Mouse (Mus musculus) induced T-regulatory cell, adult 2 months (primary cell): ENCODE data around the gene Ttll12.

Experiments used
- DNase-seq: peaks from one replicate; pipeline ENCODE4 v3.0.0-alpha.2; 2012; ENCODE audit warnings: low read depth

Gene Ttll12

DNA sequence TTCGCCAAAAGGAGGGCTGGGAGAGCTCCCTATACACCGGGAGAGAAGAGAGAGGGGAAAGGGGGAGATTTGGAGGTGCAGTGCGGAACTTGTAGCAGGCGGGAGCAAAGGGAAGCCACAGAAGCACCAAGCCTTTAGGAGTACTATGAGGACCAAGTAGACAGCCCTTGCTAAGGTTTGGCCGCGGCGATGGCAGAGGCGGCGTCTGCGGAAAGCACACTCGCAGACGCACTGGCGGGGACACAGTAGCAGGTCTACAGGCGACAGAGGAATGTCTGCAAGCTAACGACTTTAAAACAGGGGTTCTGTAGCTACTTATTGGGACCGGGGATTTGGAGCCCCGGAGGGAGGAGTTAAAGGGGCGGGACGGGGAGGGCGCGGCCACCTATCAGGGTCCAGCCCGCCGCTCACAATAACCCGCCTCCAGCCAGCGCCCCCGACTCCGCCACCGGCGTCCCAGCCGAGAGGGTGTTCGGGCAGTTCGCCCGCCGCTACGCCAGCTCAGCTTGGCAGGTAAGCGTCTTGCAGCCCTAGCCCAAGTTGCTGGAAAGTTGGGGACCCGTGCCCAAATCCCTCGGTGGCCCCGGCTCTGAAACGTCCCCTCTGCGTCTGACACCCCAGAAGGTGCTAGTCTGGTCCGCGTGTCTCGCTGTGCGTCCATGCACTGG, 68.4 kb downstream of the Ttll12 start, which contains the start of gene Bik:
Gene Bik, plus strand, starts transcription at position 439 of the 668 bp plus-strand sequence.
- DNase-seq: peak; percentile 72
